Mouse (Mus musculus) gastrocnemius, adult 8-10 months (tissue): ENCODE measurements around the gene Gm17482. TPM values are rescaled to one million over a fixed set of nuclear protein-coding genes. Genes with fewer than 3 reads are reported as not detected.
"Not testable (repeated sequence)": the region's sequence is repeated elsewhere in the genome, so short reads cannot be mapped to it uniquely, and the experiment has no call there.

Experiments
- DNase-seq, 2 experiments: peaks; one replicate each; pipeline ENCODE4 v3.0.0; 2022; ENCODE audit warnings: low spot score in 2 of 2
- total RNA-seq, 4 experiments: library from RNA; stranded (reverse); gene quantifications; 2 replicates each; pipeline ENCODE4 v1.2.4; 2022

The Gm17482 gene
- total RNA-seq, result not detected

DNA sequence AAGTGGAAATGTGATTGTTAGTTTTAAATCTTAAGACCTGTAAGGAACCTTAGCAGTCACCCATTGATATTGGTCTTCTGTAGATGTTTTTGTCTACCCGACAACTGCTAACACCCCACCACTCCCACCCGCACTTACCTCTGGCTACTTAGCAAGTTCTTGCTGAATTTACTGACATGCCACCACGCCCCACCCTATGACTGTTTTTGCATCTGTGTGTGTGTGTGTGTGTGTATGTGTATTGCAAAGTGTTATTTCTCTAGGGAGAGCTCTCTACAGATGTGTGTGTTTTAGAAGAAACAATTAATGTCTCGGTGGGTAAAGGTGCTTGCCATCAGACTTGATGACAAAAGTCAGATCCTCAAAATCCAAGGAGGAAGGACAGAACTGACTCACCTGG is at the start of gene Gm17482:
TSS of gene Gm17482 (plus strand) at position 301 of the 400 bp plus-strand sequence.
- no peak for DNase-seq

DNA sequence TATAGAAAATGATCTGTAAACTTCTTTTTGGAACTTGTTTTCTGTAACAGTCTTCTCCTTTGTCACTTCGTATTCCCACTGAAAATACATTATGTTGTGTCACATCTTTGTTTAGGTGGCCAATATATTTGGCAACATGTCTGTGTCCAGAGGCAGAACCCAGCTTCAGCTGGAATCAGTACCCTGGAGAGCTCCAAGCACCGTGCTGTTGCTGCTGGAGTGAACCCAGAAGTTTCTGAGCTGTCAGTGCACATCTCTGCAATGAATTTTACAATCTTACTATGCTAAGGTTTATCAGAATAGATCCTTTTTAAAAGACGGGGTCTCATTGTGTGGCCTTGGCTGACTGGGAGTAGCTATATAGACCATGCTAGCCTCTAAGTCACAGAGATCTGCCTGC is 48.3 kb upstream of the Gm17482 start:
- DNase-seq, result no peak

DNA sequence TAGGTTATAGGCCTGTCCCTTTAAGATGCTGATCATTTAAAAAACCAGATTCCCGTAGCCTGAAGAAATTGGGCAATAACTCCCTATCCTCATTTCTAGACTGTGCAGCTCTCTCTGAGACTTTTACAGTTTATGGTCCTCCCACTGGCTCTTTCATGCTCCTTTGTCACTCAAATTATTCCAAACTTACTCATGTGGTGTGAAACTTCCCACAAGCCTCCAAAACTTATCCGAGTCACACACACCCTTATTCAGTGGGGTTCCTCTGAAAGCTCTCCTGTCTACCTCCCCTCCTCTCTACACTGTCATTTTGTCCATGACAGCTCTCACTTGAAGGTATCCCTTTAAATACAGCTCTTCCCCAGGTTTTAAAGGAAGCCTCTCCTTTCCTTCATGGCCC is 46.0 kb upstream of the Gm17482 start:
- no peak for DNase-seq

GRCm38 (mm10) chr6:115191111-115191510 is 36.0 kb upstream of the Gm17482 start:
- no peak for DNase-seq

GRCm38 (mm10) chr6:115200753-115201152 is 26.4 kb upstream of the Gm17482 start:
- no peak for DNase-seq

DNA sequence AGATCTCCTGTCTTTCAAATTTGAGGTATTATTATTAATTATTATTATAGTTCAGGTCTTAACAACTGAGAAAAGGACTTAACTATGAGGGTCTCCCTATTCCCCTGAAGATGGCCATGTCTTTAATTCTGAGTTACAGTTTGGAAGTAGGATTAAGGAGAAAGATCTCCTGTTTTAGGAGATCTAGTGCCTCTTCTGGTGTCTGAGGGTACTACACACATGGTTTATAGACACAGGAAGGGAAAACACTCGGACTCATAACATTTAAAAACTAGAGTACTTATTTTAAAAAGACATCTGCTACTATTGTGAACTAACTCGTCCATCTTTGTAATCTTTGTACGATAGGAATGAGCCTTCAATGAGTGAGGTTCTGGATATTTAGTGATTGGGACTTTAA is 24.1 kb upstream of the Gm17482 start:
- DNase-seq, result no peak

GRCm38 (mm10) chr6:115210187-115210586 is 17.0 kb upstream of the Gm17482 start:
- DNase-seq, result no peak

DNA sequence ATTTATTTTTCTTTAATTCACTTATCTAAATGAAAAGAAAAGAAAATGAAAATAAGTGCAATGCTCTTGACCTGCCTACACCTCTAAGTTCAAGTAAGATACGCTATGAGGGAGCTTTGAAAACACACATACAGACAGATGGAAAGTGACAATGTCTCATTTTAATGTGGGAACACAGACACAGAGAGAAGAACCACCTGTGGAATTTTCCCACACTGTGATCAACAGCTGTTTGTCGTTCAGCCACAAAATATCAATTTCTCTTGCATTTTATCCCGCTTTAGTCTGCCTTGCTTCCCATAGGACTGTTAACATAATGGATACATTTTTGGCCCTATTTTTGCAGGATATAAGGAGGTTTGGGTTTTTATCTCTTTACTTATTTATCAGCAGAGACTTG is 16.3 kb upstream of the Gm17482 start:
- DNase-seq, result no peak

DNA sequence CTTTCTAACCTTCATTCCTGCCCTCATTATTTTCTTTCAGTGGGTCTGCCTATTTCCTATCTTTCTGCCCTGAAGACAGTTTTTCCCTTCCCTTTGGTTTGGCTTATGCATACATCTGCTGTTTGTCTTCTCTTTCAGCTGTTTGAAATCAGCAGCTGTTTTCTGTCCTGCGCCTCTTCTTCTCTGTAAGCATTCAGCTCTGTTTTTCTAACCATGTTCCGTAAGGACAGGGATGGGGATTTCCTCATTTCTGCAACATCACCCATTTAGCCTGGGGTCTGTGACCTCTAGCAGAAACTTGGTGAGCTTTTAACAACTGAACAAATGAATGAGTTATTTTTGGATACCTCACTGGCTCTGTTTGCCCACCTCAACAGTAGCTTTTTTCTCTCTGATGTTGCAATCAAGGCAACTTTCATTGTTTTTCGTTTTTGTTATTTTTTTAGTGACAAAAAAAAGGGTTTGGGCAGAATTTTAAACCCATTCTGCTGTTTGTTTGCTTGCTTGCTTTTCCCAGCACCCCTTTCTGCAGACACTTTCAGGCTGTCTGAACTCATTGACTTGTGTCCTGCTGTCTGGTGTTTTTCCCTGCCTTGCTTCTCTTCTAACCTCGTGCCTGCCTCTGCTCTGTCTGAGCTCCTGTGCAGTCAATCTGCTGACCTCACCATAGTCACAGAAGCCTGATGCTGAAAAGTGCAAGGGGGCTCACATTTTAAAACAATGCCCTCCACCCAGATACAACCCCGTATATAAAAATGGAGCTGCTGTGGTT is 14.8 kb upstream of the Gm17482 start:
- DNase-seq, result no peak

- no peak for DNase-seq
These were observed 14.0 kb upstream of the Gm17482 start for GRCm38 (mm10) chr6:115213129-115213528.

- no peak for DNase-seq
These were observed 5.9 kb upstream of the Gm17482 start for GRCm38 (mm10) chr6:115221215-115221641.

GRCm38 (mm10) chr6:115225519-115225918 is 1.6 kb upstream of the Gm17482 start:
- DNase-seq, result no peak

DNA sequence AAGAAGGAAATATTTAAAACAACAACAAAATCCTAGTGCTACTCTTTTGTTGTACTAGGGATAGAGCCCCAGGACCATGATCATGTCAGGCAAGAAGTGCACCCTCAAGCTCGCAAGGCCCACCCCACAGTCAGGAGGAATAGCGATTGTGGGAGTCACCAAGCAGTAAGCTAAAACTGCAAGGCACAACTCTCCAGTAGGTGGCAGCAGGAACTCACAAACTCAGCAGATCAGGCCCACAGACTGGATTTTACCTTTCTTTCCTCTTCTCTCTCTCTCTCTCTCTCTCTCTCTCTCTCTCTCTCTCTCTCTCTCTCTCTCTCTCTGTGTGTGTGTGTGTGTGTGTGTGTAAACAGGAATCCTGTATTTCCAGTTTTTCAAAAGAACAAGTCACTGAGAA is 386 bp downstream of the Gm17482 start:
- peak; percentile 54 to 59 for DNase-seq

DNA sequence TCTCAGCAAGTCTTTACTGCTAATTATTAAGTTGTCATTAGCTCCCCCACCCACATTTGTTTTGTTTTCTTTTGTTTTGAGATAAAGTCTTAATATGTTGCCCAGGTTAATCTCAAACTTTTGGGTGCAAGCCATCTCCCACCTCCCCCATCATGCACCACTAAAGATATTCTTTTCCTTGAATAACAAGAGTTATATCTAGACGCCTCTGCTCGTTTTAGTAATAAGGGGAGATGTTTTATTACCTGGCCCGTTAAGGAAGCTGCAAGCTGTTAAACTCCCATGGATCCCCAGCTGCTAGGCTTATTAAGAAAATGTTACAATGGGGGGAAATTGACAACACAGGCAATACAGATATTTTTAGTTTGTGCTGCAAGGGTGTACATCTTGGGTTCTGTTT is 3.4 kb downstream of the Gm17482 start:
- no peak for DNase-seq

- no peak for DNase-seq
These were observed 4.7 kb downstream of the Gm17482 start for GRCm38 (mm10) chr6:115231836-115232235.

DNA sequence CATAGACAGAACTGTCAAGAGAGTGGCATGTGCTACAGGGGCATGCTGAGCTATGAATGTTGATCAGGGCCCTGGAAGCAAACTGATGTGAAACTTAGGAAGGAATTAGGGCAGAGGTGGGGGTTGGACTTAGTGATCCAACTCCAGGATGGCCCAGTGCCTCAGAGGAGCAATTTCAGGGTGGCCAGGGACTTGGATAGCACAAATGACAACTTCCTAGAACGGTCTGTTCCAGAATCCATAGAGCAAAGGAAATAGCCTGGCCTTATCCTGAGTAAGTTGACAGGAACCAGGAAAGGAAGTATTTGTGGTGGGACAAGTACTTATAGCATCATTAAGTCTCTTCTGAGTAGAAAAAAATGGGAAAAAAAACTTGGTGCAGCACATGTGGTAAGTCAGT is 5.4 kb downstream of the Gm17482 start:
- DNase-seq, result no peak

- peak; percentile 15 to 41 for DNase-seq
These were observed 11.2 kb downstream of the Gm17482 start for GRCm38 (mm10) chr6:115238031-115239027.

- no peak for DNase-seq
These were observed 12.2 kb downstream of the Gm17482 start for GRCm38 (mm10) chr6:115239335-115239734.

DNA sequence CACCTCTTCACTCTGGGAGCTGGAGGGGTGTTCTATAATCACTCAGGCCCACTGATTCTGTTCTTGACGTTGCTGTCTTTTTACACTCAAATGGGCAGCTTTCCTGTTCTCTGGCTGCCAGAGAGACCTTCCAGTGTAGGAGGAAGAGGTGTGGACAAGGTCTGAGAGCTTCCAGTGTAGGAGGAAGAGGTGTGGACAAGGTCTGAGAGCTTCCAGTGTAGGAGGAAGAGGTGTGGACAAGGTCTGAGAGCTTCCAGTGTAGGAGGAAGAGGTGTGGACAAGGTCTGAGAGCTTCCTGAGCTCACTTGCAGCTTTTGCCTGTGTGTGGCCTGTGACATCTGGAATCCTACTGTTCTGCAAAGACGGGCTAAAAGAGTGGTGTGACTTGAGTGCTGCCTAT is 13.3 kb downstream of the Gm17482 start:
- DNase-seq, result not testable (repeated sequence)

- DNase-seq, result no peak
These were observed 14.1 kb downstream of the Gm17482 start for GRCm38 (mm10) chr6:115241131-115241699.

- DNase-seq, result no peak
These were observed 14.8 kb downstream of the Gm17482 start for GRCm38 (mm10) chr6:115241939-115242338.

DNA sequence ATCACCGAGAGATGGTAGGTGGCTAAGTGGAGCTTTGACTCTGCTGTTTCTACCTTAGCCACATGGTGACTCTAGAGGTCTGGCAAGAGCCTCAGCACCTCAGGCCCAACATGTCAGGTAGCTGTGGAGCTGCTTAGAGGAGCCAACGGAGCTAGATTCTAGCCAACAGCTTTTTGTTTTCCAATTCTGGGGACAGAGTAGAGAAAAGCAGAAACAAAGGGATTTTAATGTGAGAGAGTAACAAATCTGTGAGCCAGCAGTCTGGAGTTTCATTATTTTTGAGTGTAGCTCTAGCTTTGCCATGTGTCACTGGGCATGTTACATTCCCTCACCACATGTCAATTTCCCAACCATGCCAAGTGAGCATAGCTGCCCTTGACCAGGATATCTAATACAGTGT is 17.1 kb downstream of the Gm17482 start:
- no peak for DNase-seq
